Mouse (Mus musculus) erythroblast, embryonic 14.5 days (primary cell): Measurements from ENCODE around the gene Cdkn1a.

ENCODE experiments used
- GATA1 ChIP-seq: IDR thresholded peaks from 2 replicates; pipeline ENCODE4 v1.6.1; 2012; ENCODE audit warnings: low read length, inconsistent platforms, mixed read lengths
- TAL1 ChIP-seq: IDR thresholded peaks from 3 replicates; pipeline ENCODE4 v1.6.1; 2012; ENCODE audit warnings: low read length, inconsistent platforms, mixed read lengths

GRCm38 (mm10) chr17:29095201-29095733 is 4.5 kb downstream of the Cdkn1a start:
- no peak for TF ChIP-seq GATA1
- no peak for TF ChIP-seq TAL1
